In the genomic region with DNA sequence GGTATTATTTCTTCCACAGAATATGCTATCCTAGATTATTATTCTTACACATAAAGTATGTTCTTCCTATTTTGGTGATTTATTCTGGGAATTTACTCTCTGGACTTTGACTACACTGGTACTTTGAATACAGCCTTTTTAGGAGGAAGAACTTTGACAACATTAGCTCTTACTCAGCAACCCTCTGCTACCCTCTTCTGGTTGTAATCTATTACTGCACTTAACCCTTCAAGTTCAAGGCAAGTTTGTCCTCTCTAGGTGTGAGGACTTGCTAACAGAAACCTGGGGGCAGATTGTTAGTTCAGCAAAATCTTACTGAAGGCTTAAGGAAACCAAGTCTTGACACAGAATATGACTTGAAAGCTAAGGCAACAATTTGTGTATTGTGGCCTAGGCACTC, we compare ENCODE assay signal across 10 mouse cellular contexts. TPM values are rescaled to one million over a fixed set of nuclear protein-coding genes. Genes with fewer than 3 reads are reported as not detected.
DNase-seq lines count a peak whose midpoint lies in the region; ATAC-seq and TF ChIP-seq lines count a peak whose summit lies in the region.
"Had no signal": no experiment of that assay in that cellular context is flagged by ENCODE, and none has a peak within 500 bp of the region (broad histone marks: within the 10 kb centered on the region; RNA-seq: fewer than 3 reads in every experiment).

No protein-coding gene starts in this region.

- no peak overlapping the region for H3K4me2 ChIP-seq in lung, postnatal 0 days (replicated peaks; ENCODE audit: low read depth, low read length)

- H3K9ac ChIP-seq in lung, postnatal 0 days (replicated peaks; ENCODE audit: low read depth): no peak overlapping the region

- no peaks in the 10 kb centered on the region for H3K9me3 ChIP-seq in lung, postnatal 0 days (ENCODE audit: low read length)

- no peaks in the 10 kb centered on the region for H3K36me3 ChIP-seq in lung, postnatal 0 days (ENCODE audit: insufficient read depth, low read length)

- 0 out of 2 replicates have a peak, but pooled peaks have one; percentile 50 for ATAC-seq in frontal cortex, adult (ENCODE audit: low TSS enrichment)
- no peak for ATAC-seq in lung, postnatal 0 days
- no peak for ATAC-seq in activated CD4-positive, CD25-positive, alpha-beta regulatory T cell, adult 4 months

- peak; percentile 76 for TF ChIP-seq CTCF in lung, postnatal 0 days (IDR thresholded peaks at IDR 0.05)

- H3K4me3 ChIP-seq in lung, postnatal 0 days (ENCODE audit: low read depth, low read length): no peak overlapping the region

- no peak overlapping the region for H3K27ac ChIP-seq in lung, postnatal 0 days (ENCODE audit: low read length)

- H3K4me1 ChIP-seq in lung, postnatal 0 days (ENCODE audit: insufficient read depth, low read depth, low read length): no peaks in the 10 kb centered on the region

- DNase-seq in frontal cortex, postnatal 14 days (ENCODE audit: low spot score in 2 of 2): no peak
- peak; percentile 52 for DNase-seq in lung, postnatal 0 days (ENCODE audit: low spot score)
- DNase-seq in lung, postnatal 4 days: no peak
- DNase-seq in c-Kit-positive CD71-positive TER-119-positive erythroid progenitor cells, embryonic 14.5 days (ENCODE audit: low spot score): peak; percentile 6
- DNase-seq in mesoderm, embryonic 11.5 days (ENCODE audit: low read depth, low spot score): peak; percentile 55
- DNase-seq in kidney, postnatal 4 days: no peak
- DNase-seq: cerebellum, adult 2 months; heart, adult 18-20 months had no signal

- no peaks in the 10 kb centered on the region for H3K27me3 ChIP-seq in lung, postnatal 0 days (replicated peaks; ENCODE audit: insufficient read depth, low read length)

- TF ChIP-seq EP300 in lung, postnatal 0 days (IDR thresholded peaks at IDR 0.05): no peak

RNA-seq across cellular contexts. Expression of gene Grm5, which starts 17.5 kb away (rescaled TPM):
- 0.06 TPM in 1 of 2 replicates, not detected in the other for polyA plus RNA-seq in lung, postnatal 0 days (2015; fragmentation: Nextera tagmentation; extraction: Ambion mirVana)
- under 1 TPM in 1 of 2 experiments, not detected in 1; 0.15 TPM for polyA plus RNA-seq in activated CD4-positive, CD25-positive, alpha-beta regulatory T cell, adult 4 months (2017; shearing (Covaris generic))

Comparison
In these comparisons a context has a peak if more than half of its experiments do, and no peak if none do; other contexts are left out.
1. DNase-seq: peak in lung, postnatal 0 days (single experiment), c-Kit-positive CD71-positive TER-119-positive erythroid progenitor cells, embryonic 14.5 days (single experiment) and mesoderm, embryonic 11.5 days (single experiment); none in frontal cortex, postnatal 14 days (0 of 2), lung, postnatal 4 days (0 of 2) and kidney, postnatal 4 days (0 of 2).